Mouse (Mus musculus) lung, postnatal 0 days (tissue): ENCODE results near the gene Hexdc.

ENCODE experiments used
- CTCF ChIP-seq: IDR thresholded peaks from 2 replicates; pipeline ENCODE4 v1.5.1; 2016; ENCODE audit warnings: antibody characterized with exemption, mild to moderate bottlenecking
- EP300 ChIP-seq: IDR thresholded peaks from 2 replicates; pipeline ENCODE4 v1.6.1; 2016; ENCODE audit warnings: antibody characterized with exemption, mild to moderate bottlenecking, control low read depth

DNA sequence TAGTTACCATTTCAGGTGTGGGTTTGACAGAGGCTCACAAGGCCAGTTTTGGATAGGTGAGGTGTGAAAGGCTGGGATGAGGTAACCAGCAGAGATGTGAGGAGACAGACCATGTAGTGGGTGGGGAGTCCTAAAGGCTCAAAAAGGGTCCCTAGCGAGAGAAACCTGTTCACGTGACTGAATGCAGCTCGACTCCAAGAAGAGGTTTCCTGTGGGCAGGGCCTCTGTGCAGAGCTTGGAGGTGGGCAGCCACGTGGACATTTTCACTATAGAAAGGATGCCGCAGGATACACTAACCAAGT lies 423 bp upstream of the Hexdc start:
- TF ChIP-seq EP300 (no peak), CTCF (no peak)
